Mouse (Mus musculus) embryonic facial prominence, embryonic 14.5 days (tissue): Measurements from ENCODE around the gene Clpb. TPM values are rescaled to one million over a fixed set of nuclear protein-coding genes. Genes with fewer than 3 reads are reported as not detected.
A peak's percentile ranks its signal among the peaks of the same experiment; 100 is the strongest.

ENCODE experiments used
- ATAC-seq: fragments of 200-750 bp; cut with Nextera tagmentation; 2 replicates; pipeline ENCODE4 v1.8.0; 2017; ENCODE audit warnings: low read depth, moderate number of reproducible peaks, moderate TSS enrichment
- DNase-seq: peaks from one replicate; pipeline ENCODE4 v3.0.0-alpha.2; 2015; ENCODE audit warnings: low spot score
- H3K27ac ChIP-seq: fragments of 300-500 bp; sonication (generic); replicated peaks from 2 replicates; pipeline ENCODE4 v1.5.1; 2014; ENCODE audit warnings: low read depth, mild to moderate bottlenecking, low read length, moderate library complexity
- H3K27me3 ChIP-seq: fragments of 300-500 bp; sonication (generic); replicated peaks from 2 replicates; pipeline ENCODE4 v1.6.1; 2014; ENCODE audit warnings: low read length; ENCODE audit not compliant: control insufficient read depth, insufficient read depth
- H3K36me3 ChIP-seq: fragments of 300-500 bp; sonication (generic); 2 replicates; pipeline ENCODE4 v1.6.1; 2014; ENCODE audit warnings: low read length, mixed read lengths; ENCODE audit not compliant: control insufficient read depth, insufficient read depth
- H3K4me1 ChIP-seq: fragments of 300-500 bp; sonication (generic); 2 replicates; pipeline ENCODE4 v1.6.1; 2014; ENCODE audit warnings: antibody characterized with exemption, low read length; ENCODE audit not compliant: control insufficient read depth, insufficient read depth
- H3K4me2 ChIP-seq: fragments of 300-500 bp; sonication (generic); 2 replicates; pipeline ENCODE4 v1.6.1; 2014; ENCODE audit warnings: low read depth, mild to moderate bottlenecking, low read length, moderate library complexity, mixed read lengths
- H3K4me3 ChIP-seq: fragments of 300-500 bp; sonication (generic); 2 replicates; pipeline ENCODE4 v1.5.1; 2014; ENCODE audit warnings: low read depth, mild to moderate bottlenecking, low read length
- H3K9ac ChIP-seq: fragments of 300-500 bp; sonication (generic); 2 replicates; pipeline ENCODE4 v1.6.1; 2014; ENCODE audit warnings: low read depth, mild to moderate bottlenecking, low read length, moderate library complexity, mixed read lengths
- H3K9me3 ChIP-seq: fragments of 300-500 bp; sonication (generic); 2 replicates; pipeline ENCODE4 v1.6.1; 2016; ENCODE audit warnings: low read length; ENCODE audit not compliant: control insufficient read depth
- WGBS: fragments of 180-500 bp; shearing (Covaris S2); extraction: QIAGEN DNeasy Blood & Tissue Kit; methylation state at CpG from one replicate; pipeline ENCODE4 v1.1.7; 2014; 5-methylcytosine and 5-hydroxymethylcytosine counted together
- polyA plus RNA-seq: library from polyadenylated mRNA; unstranded; fragments of >200 nt; fragmentation: Nextera tagmentation; extraction: Ambion mirVana; gene quantifications from 2 replicates; pipeline ENCODE4 v1.2.1, GENCODE M21; 2014

Clpb gene
- polyA plus RNA-seq, 1 experiment from 2014 or later: 37.5 TPM

- no peak for DNase-seq
- Histone ChIP-seq H3K27me3 (no peaks in the 10 kb centered on the region), H3K9me3 (no peaks in the 10 kb centered on the region), H3K4me1 (peaks cover 5% of the 10 kb centered on the region; the same call in 1 of the 2 replicates), H3K4me2 (no peak overlapping the region), H3K4me3 (no peak overlapping the region), H3K27ac (no peak overlapping the region), H3K9ac (no peak overlapping the region), H3K36me3 (no peaks in the 10 kb centered on the region)
- ATAC-seq: no peak
- 78% methylated on average over 3 of the region's 3 CpGs for WGBS
Observed at GRCm38 (mm10) chr7:101680961-101681360, 17.5 kb downstream of the Clpb start.

- Histone ChIP-seq H3K9me3 (no peaks in the 10 kb centered on the region), H3K36me3 (no peaks in the 10 kb centered on the region), H3K4me3 (no peak overlapping the region), H3K9ac (0 out of 2 replicates have a peak overlapping the region, but pooled peaks have one; percentile 21), H3K4me2 (no peak overlapping the region), H3K4me1 (no peaks in the 10 kb centered on the region), H3K27me3 (no peaks in the 10 kb centered on the region), H3K27ac (no peak overlapping the region)
- WGBS: 35% methylated on average over 6 of the region's 6 CpGs
- ATAC-seq (no peak), DNase-seq (no peak)
Observed at GRCm38 (mm10) chr7:101681565-101682071, 18.2 kb downstream of the Clpb start.

- H3K36me3 ChIP-seq: 0 out of 2 replicates have a peak, but pooled peaks cover 3% of the 10 kb centered on the region
- no peak overlapping the region for H3K9ac ChIP-seq
- ATAC-seq: no peak
- WGBS: 50% methylated on average over 5 of the region's 5 CpGs
- DNase-seq: no peak
- no peaks in the 10 kb centered on the region for H3K4me1 ChIP-seq
- H3K9me3 ChIP-seq: no peaks in the 10 kb centered on the region
- no peaks in the 10 kb centered on the region for H3K27me3 ChIP-seq
- H3K4me3 ChIP-seq: no peak overlapping the region
- no peak overlapping the region for H3K27ac ChIP-seq
- H3K4me2 ChIP-seq: no peak overlapping the region
Observed at GRCm38 (mm10) chr7:101682886-101683285, 19.5 kb downstream of the Clpb start.

DNA sequence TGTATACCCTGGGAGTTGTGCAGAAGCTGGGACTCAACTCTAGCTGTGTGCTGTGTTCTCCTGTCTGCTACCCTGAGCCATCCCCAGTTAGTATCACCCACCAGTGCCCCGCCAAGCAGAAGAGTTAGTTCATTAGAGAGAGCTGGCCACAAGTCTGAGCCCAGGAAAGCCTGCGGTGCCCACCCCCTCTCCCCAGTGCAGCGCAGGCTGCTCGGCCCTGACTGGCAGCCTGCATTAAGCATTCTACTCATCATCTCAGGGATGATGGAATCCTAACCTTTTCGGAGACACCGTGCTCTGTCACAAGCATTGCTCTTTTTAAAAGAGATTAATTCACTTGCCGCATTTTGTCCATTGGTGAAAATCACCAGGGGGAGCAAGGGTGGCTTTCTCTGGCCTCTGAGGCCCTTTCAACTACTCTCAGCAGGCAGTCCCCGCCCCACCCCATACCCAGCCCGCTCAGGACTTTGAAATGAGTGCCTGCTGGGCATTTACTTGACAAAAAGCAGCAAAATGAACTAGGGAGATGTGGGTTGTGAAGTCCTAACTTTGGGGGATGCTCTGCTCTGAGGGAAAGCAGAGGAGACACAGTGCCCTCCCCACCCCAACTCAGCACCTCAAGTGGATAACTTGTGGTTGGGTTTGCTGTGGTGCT, 20.7 kb downstream of the Clpb start:
- no peaks in the 10 kb centered on the region for H3K4me1 ChIP-seq
- no peak for DNase-seq
- WGBS: 32% methylated on average over 9 of the region's 9 CpGs
- no peaks in the 10 kb centered on the region for H3K27me3 ChIP-seq
- H3K4me3 ChIP-seq: no peak overlapping the region
- H3K4me2 ChIP-seq: no peak overlapping the region
- H3K9ac ChIP-seq: no peak overlapping the region
- H3K27ac ChIP-seq: no peak overlapping the region
- no peaks in the 10 kb centered on the region for H3K9me3 ChIP-seq
- ATAC-seq: no peak
- H3K36me3 ChIP-seq: 0 out of 2 replicates have a peak, but pooled peaks cover 4% of the 10 kb centered on the region

- Histone ChIP-seq H3K9me3 (no peaks in the 10 kb centered on the region), H3K27ac (no peak overlapping the region), H3K4me3 (no peak overlapping the region), H3K4me1 (no peaks in the 10 kb centered on the region), H3K27me3 (no peaks in the 10 kb centered on the region), H3K36me3 (0 out of 2 replicates have a peak, but pooled peaks cover 4% of the 10 kb centered on the region), H3K4me2 (no peak overlapping the region), H3K9ac (no peak overlapping the region)
- ATAC-seq (no peak), DNase-seq (no peak)
- 40% methylated on average over 3 of the region's 3 CpGs for WGBS
Observed at GRCm38 (mm10) chr7:101684671-101685070, 21.2 kb downstream of the Clpb start.

DNA sequence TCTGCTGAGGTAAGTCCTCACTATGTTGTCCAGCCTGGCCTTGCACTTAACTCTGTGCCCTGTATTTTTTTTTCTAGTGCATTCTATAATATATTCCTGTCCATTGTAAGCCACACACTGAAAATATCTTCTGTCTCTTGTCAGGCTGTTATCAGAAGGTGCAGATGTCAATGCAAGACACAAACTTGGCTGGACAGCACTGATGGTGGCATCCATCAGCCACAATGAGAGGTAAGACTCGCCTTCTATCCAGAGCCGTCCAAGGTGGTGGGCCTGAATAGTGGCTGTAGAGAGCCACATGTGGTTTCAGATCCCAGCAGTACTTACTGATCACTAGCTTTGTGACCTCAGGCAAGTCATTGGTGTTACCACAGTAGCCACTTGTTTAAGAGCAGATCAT, 23.7 kb downstream of the Clpb start:
- Histone ChIP-seq H3K36me3 (0 out of 2 replicates have a peak, but pooled peaks cover 8% of the 10 kb centered on the region), H3K9ac (no peak overlapping the region), H3K4me1 (no peaks in the 10 kb centered on the region), H3K4me2 (no peak overlapping the region), H3K4me3 (no peak overlapping the region), H3K27ac (no peak overlapping the region), H3K9me3 (no peaks in the 10 kb centered on the region), H3K27me3 (no peaks in the 10 kb centered on the region)
- ATAC-seq: no peak
- DNase-seq: no peak
- 80% methylated on average over 2 of the region's 2 CpGs for WGBS

DNA sequence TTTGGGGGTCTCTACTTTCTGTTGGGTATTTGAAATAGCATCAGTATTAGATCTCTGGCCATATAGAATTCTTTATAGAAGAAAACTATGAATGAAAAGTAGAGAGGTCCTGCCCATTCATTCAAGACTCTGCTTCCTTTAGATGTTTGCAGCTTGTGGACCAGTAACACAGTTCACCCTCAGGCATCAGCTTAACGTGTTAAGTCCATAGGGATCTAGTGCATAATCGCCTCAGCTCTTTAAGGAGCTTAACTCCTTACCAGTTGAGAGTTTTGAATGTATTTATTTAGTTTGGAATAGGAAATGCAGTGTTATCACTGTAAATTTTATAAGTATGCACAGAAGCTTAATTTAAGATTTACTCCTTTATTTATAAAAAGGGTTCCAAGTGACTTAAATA, 27.0 kb downstream of the Clpb start:
- H3K4me3 ChIP-seq: no peak overlapping the region
- no peaks in the 10 kb centered on the region for H3K4me1 ChIP-seq
- H3K9me3 ChIP-seq: no peaks in the 10 kb centered on the region
- WGBS: 55% methylated on average over 2 of the region's 2 CpGs
- H3K27me3 ChIP-seq: no peaks in the 10 kb centered on the region
- 0 out of 2 replicates have a peak, but pooled peaks cover 8% of the 10 kb centered on the region for H3K36me3 ChIP-seq
- H3K4me2 ChIP-seq: no peak overlapping the region
- H3K27ac ChIP-seq: no peak overlapping the region
- H3K9ac ChIP-seq: no peak overlapping the region
- ATAC-seq (no peak), DNase-seq (no peak)

- Histone ChIP-seq H3K9me3 (no peaks in the 10 kb centered on the region), H3K36me3 (0 out of 2 replicates have a peak, but pooled peaks cover 8% of the 10 kb centered on the region), H3K4me1 (no peaks in the 10 kb centered on the region), H3K9ac (no peak overlapping the region), H3K4me3 (no peak overlapping the region), H3K4me2 (no peak overlapping the region), H3K27me3 (no peaks in the 10 kb centered on the region), H3K27ac (no peak overlapping the region)
- DNase-seq (no peak), ATAC-seq (no peak)
- WGBS: 95% methylated on average over 8 of the region's 8 CpGs
Observed at GRCm38 (mm10) chr7:101691863-101692262, 28.4 kb downstream of the Clpb start.

GRCm38 (mm10) chr7:101692446-101692845, 29.0 kb downstream of the Clpb start:
- ATAC-seq: no peak
- no peak overlapping the region for H3K9ac ChIP-seq
- 83% methylated on average over 14 of the region's 14 CpGs for WGBS

More at GRCm38 (mm10) chr7:101692446-101692845, 29.0 kb downstream of the Clpb start:
- H3K27ac ChIP-seq: no peak overlapping the region
- no peaks in the 10 kb centered on the region for H3K27me3 ChIP-seq
- no peak overlapping the region for H3K4me3 ChIP-seq
- 0 out of 2 replicates have a peak, but pooled peaks cover 8% of the 10 kb centered on the region for H3K36me3 ChIP-seq
- no peaks in the 10 kb centered on the region for H3K9me3 ChIP-seq
- H3K4me2 ChIP-seq: no peak overlapping the region
- no peaks in the 10 kb centered on the region for H3K4me1 ChIP-seq
- no peak for DNase-seq
